Mouse (Mus musculus): ENCODE data around the gene Gm21987.
"Not testable (repeated sequence)": the region's sequence is repeated elsewhere in the genome, so short reads cannot be mapped to it uniquely, and the experiment has no call there.

The Gm21987 gene

GRCm38 (mm10) chr16:38346529-38347325, at the start of gene Gm21987, which contains the start of gene Cox17:
Gene Gm21987, plus strand, starts transcription at chr16:38347040.
Gene Cox17, plus strand, starts transcription at chr16:38346991.
- peak; percentile 95 for DNase-seq (ENCODE audit: low read depth, low spot score)

GRCm38 (mm10) chr16:38298410-38298809, 48.4 kb upstream of the Gm21987 start:
- DNase-seq (ENCODE audit: low read depth, low spot score) = no peak

GRCm38 (mm10) chr16:38302367-38302766, 44.5 kb upstream of the Gm21987 start:
- no peak for DNase-seq (ENCODE audit: low read depth, low spot score)

GRCm38 (mm10) chr16:38304460-38305194, 42.2 kb upstream of the Gm21987 start:
- DNase-seq (ENCODE audit: low read depth, low spot score) = peak; percentile 82

- DNase-seq (ENCODE audit: low read depth, low spot score) = peak; percentile 55
Observed at GRCm38 (mm10) chr16:38306571-38307220, 40.1 kb upstream of the Gm21987 start.

- DNase-seq (ENCODE audit: low read depth, low spot score) = peak; percentile 10
Observed at GRCm38 (mm10) chr16:38307221-38307605, 39.6 kb upstream of the Gm21987 start.

- no peak for DNase-seq (ENCODE audit: low read depth, low spot score)
Observed at GRCm38 (mm10) chr16:38307651-38308050, 39.2 kb upstream of the Gm21987 start.

GRCm38 (mm10) chr16:38308195-38308594, 38.6 kb upstream of the Gm21987 start:
- DNase-seq (ENCODE audit: low read depth, low spot score) = no peak

- no peak for DNase-seq (ENCODE audit: low read depth, low spot score)
Observed at GRCm38 (mm10) chr16:38318492-38318891, 28.3 kb upstream of the Gm21987 start.

GRCm38 (mm10) chr16:38319087-38319486, 27.8 kb upstream of the Gm21987 start:
- DNase-seq (ENCODE audit: low read depth, low spot score) = no peak

GRCm38 (mm10) chr16:38321452-38321935, 25.3 kb upstream of the Gm21987 start:
- peak; percentile 91 for DNase-seq (ENCODE audit: low read depth, low spot score)

GRCm38 (mm10) chr16:38324311-38324710, 22.5 kb upstream of the Gm21987 start:
- DNase-seq (ENCODE audit: low read depth, low spot score) = peak; percentile 36

- DNase-seq (ENCODE audit: low read depth, low spot score) = no peak
Observed at GRCm38 (mm10) chr16:38326778-38327397, 20.0 kb upstream of the Gm21987 start.

- DNase-seq (ENCODE audit: low read depth, low spot score) = no peak
Observed at GRCm38 (mm10) chr16:38329340-38329739, 17.5 kb upstream of the Gm21987 start.

- DNase-seq (ENCODE audit: low read depth, low spot score) = no peak
Observed at GRCm38 (mm10) chr16:38334431-38334830, 12.4 kb upstream of the Gm21987 start.

- DNase-seq (ENCODE audit: low read depth, low spot score) = not testable (repeated sequence)
Observed at GRCm38 (mm10) chr16:38338077-38338476, 8.8 kb upstream of the Gm21987 start.

GRCm38 (mm10) chr16:38341396-38342324, 5.2 kb upstream of the Gm21987 start, which contains the start of gene Maats1:
Gene Maats1, minus strand, starts transcription at chr16:38342143.
- DNase-seq (ENCODE audit: low read depth, low spot score) = peak; percentile 87

- DNase-seq (ENCODE audit: low read depth, low spot score) = peak; percentile 81
Observed at GRCm38 (mm10) chr16:38344941-38345725, 1.7 kb upstream of the Gm21987 start.

GRCm38 (mm10) chr16:38347588-38347987, 748 bp downstream of the Gm21987 start:
- DNase-seq (ENCODE audit: low read depth, low spot score) = no peak

Measured in ES-CJ7 (cell line).